Mouse (Mus musculus): ENCODE results near the gene Vps13d.

GRCm38 (mm10) chr4:145033392-145033791 lies 161.4 kb downstream of the Vps13d start:
- no peak for TF ChIP-seq POLR2A (IDR thresholded peaks at IDR 0.05; ENCODE audit: insufficient read depth, low read depth, low read length)
- TF ChIP-seq CTCF (IDR thresholded peaks at IDR 0.05; ENCODE audit: insufficient read depth, low read depth, low read length) = no peak
